In the genomic region with DNA sequence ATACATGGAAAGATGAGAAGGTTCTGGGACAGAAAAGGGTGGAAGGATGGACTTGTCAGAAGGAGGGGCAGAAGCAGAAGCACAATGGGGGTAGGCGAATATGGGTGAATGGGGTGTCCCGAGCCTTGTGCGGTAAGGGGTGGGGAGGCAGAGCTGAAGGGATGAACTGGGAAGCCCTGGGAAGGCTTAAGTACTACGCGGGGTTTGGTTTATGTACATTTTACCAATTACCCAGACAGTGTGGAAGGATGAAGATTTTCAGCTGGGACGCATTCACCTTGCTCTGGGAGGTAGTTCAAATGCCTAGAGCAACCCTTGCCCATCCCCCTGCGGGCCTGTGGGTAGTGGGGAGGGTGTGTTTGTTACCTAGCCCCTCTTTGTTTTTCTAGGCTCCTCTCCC, we compare ENCODE assay signal across 1 mouse cellular context.
TF ChIP-seq lines count a peak whose summit lies in the region.

No protein-coding gene starts in this region.

TF ChIP-seq in CH12.LX, 34 proteins besides CTCF, POLR2A, EP300 and RAD21 (continued from another document):
- TF ChIP-seq MAFK (IDR thresholded peaks at IDR 0.05; ENCODE audit: insufficient replicate concordance, low read length) = no peak
- TF ChIP-seq MAX (IDR thresholded peaks at IDR 0.05; ENCODE audit: low read length) = no peak
- TF ChIP-seq MAZ (IDR thresholded peaks at IDR 0.05; ENCODE audit: low read depth, low read length) = no peak
- no peak for TF ChIP-seq RCOR1 (conservative IDR thresholded peaks at IDR 0.05; ENCODE audit: low read depth, low read length)
- no peak for TF ChIP-seq SMC3 (IDR thresholded peaks at IDR 0.05; ENCODE audit: low read depth, low read length)
- no peak for TF ChIP-seq ZMIZ1 (IDR thresholded peaks at IDR 0.05; ENCODE audit: low read depth, low read length)
- no peak for TF ChIP-seq JUND (conservative IDR thresholded peaks at IDR 0.05; ENCODE audit: low read depth, low read length)
- no peak for TF ChIP-seq USF2 (conservative IDR thresholded peaks at IDR 0.05; ENCODE audit: low read depth, low read length)
- no peak for TF ChIP-seq ELF1 (IDR thresholded peaks at IDR 0.05; ENCODE audit: low read depth, low read length)
- TF ChIP-seq POLR2AphosphoS2 (IDR thresholded peaks at IDR 0.05; ENCODE audit: low read depth, low read length) = no peak
